In the genomic region with DNA sequence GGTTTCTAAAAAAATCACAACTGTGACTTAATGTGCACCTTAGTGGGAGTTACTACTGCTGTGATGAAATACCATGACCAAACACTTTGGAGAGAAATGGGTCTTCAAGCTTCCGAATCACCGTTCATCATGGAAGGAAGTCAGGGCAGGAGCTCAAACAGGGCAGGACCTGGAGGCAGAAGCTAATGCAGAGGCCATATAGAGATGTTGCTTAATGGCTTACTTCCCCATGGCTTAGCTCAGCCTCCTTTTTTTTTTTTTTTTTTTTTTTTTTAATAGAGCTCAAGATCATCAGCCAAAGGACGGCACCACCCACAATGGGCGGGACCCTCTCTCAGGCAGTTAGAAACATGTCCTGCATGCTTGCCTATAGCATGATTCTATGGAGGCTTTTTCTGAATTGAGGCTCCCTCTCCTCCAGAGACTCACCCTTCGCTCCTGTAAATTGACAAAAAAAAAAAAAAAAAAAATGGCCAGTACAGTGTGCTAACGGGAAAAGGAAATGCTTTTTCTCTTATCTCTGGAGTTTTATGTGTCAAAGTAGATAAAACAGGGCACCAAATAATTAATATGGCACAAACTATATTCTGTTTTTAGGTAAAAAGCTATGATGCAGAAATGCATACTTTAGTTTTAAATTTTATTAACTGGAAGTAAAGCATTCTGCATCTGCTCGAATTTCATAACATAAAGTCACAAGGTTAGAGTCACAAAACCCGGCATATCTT, we compare ENCODE assay signal across 13 mouse cellular contexts.
"Had no signal": no experiment of that assay in that cellular context is flagged by ENCODE, and none has a peak within 500 bp of the region (broad histone marks: within the 10 kb centered on the region; RNA-seq: fewer than 3 reads in every experiment).

No protein-coding gene starts in this region.

- H3K27ac ChIP-seq: limb, embryonic 12.5 days; lung, embryonic 15.5 days; midbrain, embryonic 15.5 days; neural tube, embryonic 12.5 days; stomach, embryonic 15.5 days had no signal

- H3K4me3 ChIP-seq: limb, embryonic 12.5 days; lung, embryonic 15.5 days; megakaryocyte, embryonic 14.5 days; midbrain, embryonic 15.5 days; neural tube, embryonic 12.5 days; stomach, embryonic 15.5 days had no signal

- H3K9ac ChIP-seq: limb, embryonic 12.5 days; lung, embryonic 15.5 days; midbrain, embryonic 15.5 days; neural tube, embryonic 12.5 days; stomach, embryonic 15.5 days had no signal

- H3K9me3 ChIP-seq: limb, embryonic 12.5 days; lung, embryonic 15.5 days; megakaryocyte, embryonic 14.5 days; midbrain, embryonic 15.5 days; neural tube, embryonic 12.5 days; stomach, embryonic 15.5 days had no signal

- DNase-seq: kidney, adult 2 months; kidney, postnatal 36 days; layer of hippocampus, adult 9-11 months; retina, postnatal 1 day; right cerebral cortex, postnatal 4 days; thymus, postnatal 4 days had no signal

- H3K4me1 ChIP-seq: limb, embryonic 12.5 days; midbrain, embryonic 15.5 days; neural tube, embryonic 12.5 days; stomach, embryonic 15.5 days had no signal

- H3K4me2 ChIP-seq: limb, embryonic 12.5 days; lung, embryonic 15.5 days; midbrain, embryonic 11.5 days; midbrain, embryonic 15.5 days; neural tube, embryonic 12.5 days; stomach, embryonic 15.5 days had no signal

- ATAC-seq: midbrain, embryonic 15.5 days had no signal

- H3K36me3 ChIP-seq: limb, embryonic 12.5 days; lung, embryonic 15.5 days; midbrain, embryonic 15.5 days; neural tube, embryonic 12.5 days; stomach, embryonic 15.5 days had no signal

- H3K27me3 ChIP-seq: limb, embryonic 12.5 days; lung, embryonic 15.5 days; megakaryocyte, embryonic 14.5 days; midbrain, embryonic 15.5 days; neural tube, embryonic 12.5 days; stomach, embryonic 15.5 days had no signal
